Mouse (Mus musculus): Measurements from ENCODE around the gene Abhd11. TPM values are rescaled to one million over a fixed set of nuclear protein-coding genes. Genes with fewer than 3 reads are reported as not detected.

Abhd11 gene
- 138 TPM for polyA plus RNA-seq (2017; shearing (Covaris generic))

DNA sequence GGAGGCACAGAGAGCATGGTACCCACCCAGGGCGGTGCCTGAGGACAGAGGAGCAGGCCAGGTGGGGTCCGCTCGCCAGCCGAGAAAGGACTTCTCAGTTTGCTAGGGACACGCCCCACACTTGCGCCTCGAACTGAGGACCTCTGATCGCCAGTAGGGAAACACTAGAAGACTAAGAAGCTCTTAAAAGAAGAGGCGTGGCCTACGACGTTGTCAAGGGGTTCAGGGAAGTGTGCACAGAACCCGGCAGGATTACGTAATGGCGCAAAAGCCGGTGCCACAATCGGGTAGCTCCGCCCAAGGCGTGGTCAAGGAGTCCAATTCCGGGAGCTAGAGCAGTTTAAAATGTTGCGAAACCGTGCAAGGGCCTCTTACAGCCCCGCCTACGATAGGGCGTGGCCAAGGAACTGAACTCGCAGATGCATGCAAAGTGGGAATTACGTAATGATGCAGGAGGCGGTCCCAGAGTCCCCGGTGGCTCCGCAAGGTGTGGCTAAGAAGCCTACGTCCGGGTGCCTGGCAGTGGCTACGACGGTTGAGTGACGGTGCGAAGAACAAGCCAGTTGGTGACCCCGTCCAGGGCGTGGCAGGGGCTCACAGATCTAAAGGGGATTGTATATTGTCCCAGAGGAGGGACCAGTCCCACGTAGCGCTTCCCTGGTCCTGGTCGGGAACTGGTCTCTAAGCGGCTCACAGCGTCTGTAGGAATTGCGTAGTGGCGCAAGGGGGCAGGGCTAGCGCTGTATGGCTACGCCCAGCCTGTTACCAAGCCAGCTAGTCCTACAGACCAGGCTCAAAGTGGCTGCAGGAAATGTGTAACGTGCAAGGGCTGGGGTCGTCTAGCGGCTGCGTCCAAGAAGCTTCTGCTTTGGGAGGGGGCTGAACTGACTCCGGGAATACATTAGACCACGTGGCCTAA is at the start of gene Abhd11:
Gene Abhd11 (plus strand): TSS at position 482 of the 919 bp plus-strand sequence.

DNA sequence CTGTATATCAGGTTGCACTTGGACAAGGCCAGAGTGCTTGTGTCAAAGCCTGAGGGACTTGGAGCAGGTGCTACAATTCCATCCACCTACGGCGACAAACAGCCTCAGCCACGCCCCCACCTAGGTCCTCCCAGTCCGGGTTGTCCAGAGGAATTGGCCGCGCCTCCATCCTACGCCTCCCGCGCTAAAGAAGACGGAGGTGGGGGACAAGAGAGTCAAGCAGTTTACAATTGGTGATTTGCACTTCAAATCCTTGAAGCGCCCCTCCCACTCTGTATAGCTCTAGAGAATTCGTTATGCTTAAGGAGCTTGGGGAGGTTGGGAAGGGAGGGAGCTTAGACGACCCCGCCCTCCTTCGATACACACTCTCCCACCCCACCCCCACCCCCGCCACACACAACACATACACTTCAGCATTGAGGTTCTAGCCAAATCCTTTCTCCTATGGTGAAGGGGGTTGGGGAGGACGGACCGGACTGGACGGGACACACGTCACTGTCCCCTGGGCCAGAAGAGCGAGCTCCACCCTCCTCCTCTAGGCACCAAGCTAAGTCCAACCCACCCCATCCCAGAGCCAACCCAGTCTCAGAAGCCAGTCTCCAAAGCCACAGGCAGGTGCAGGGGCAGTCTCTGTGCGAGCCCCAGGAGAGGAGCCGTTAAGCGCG is 23.2 kb upstream of the Abhd11 start, which contains the start of gene Cldn3:
Gene Cldn3 (plus strand): TSS at position 582 of the 665 bp plus-strand sequence.

DNA sequence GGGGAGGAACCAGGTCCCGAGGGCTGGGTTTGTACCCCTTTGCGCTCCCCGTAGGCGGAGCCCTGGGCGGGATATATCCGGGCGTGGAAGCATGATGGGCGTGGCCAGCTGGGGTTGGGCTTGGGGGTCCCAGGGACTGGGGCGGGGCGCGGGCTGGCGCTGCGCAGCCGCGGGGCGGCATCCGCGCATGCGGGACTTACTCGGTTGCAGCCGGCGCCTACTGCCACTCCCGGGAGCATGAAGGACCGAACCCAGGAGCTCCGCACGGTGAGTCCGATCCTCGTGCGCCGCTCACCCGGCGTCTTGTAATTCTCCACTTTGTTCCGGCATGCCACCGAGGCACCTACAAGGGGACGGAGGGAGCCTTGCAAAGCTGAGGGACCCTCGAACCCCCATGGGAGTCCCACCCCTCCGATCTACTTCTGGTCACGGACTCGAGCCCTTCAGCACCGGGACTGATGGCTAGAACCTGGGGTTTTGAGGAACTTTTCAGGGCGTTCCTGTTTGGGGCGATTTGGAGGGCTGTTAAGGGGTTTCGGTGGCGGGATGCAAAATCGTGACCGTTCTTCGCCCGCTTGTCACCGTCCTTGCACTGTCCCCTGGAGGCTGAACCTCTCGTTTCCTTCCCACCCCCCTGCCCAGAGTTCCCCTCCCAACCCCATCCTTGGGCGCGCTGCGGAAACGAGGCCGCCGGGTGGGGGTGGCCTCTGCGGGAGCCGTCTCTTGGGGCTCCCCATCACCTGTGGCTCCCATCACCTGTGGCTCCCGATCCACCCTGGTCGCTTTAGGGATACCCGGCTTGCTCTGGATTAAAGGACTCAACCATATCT is 14.6 kb downstream of the Abhd11 start, which contains the start of gene Stx1a:
Gene Stx1a (plus strand): TSS at position 139 of the 830 bp plus-strand sequence.

Other genes starting within 250 kb of the Abhd11 start
- gene Tmem270, start 102.4 kb upstream of the Abhd11 start, polyA plus RNA-seq (2017; shearing (Covaris generic)) = not detected
- gene Cldn13, start 93.6 kb upstream of the Abhd11 start, polyA plus RNA-seq (2017; shearing (Covaris generic)) = not detected
- gene Mettl27, start 76.8 kb upstream of the Abhd11 start, polyA plus RNA-seq (2017; shearing (Covaris generic)) = 9.6 TPM
- gene Cldn4, start 62.2 kb upstream of the Abhd11 start, polyA plus RNA-seq (2017; shearing (Covaris generic)) = not detected
- not detected for gene Cldn3, start 22.9 kb upstream of the Abhd11 start, polyA plus RNA-seq (2017; shearing (Covaris generic))
- gene Stx1a, start 14.3 kb downstream of the Abhd11 start, polyA plus RNA-seq (2017; shearing (Covaris generic)) = 13.4 TPM
- gene Dnajc30, start 55.0 kb downstream of the Abhd11 start, polyA plus RNA-seq (2017; shearing (Covaris generic)) = 11.7 TPM
- gene Bud23, start 55.8 kb downstream of the Abhd11 start, polyA plus RNA-seq (2017; shearing (Covaris generic)) = 87.9 TPM
- gene Vps37d, start 69.1 kb downstream of the Abhd11 start, polyA plus RNA-seq (2017; shearing (Covaris generic)) = not detected
- gene Mlxipl, start 80.7 kb downstream of the Abhd11 start, polyA plus RNA-seq (2017; shearing (Covaris generic)) = not detected
- 12.1 TPM for gene Tbl2, start 140.5 kb downstream of the Abhd11 start, polyA plus RNA-seq (2017; shearing (Covaris generic))
- gene Bcl7b, start 159.1 kb downstream of the Abhd11 start, polyA plus RNA-seq (2017; shearing (Covaris generic)) = 159 TPM
- 52.1 TPM for gene Baz1b, start 178.1 kb downstream of the Abhd11 start, polyA plus RNA-seq (2017; shearing (Covaris generic))
- not detected for gene Fzd9, start 242.1 kb downstream of the Abhd11 start, polyA plus RNA-seq (2017; shearing (Covaris generic))

Data from naive thymus-derived CD4-positive, alpha-beta T cell, adult 5 months (primary cell).